Mouse (Mus musculus) megakaryocyte, embryonic 14.5 days (primary cell): ENCODE measurements around the gene Polr2b.

ENCODE experiments used
- FLI1 ChIP-seq: IDR thresholded peaks from 2 replicates; pipeline ENCODE4 v1.6.1; 2012; ENCODE audit warnings: low read length, inconsistent platforms, mixed read lengths
- GATA1 ChIP-seq: IDR thresholded peaks from 3 replicates; pipeline ENCODE4 v1.6.1; 2012; ENCODE audit warnings: mixed read lengths, low read length, inconsistent platforms, borderline replicate concordance

DNA sequence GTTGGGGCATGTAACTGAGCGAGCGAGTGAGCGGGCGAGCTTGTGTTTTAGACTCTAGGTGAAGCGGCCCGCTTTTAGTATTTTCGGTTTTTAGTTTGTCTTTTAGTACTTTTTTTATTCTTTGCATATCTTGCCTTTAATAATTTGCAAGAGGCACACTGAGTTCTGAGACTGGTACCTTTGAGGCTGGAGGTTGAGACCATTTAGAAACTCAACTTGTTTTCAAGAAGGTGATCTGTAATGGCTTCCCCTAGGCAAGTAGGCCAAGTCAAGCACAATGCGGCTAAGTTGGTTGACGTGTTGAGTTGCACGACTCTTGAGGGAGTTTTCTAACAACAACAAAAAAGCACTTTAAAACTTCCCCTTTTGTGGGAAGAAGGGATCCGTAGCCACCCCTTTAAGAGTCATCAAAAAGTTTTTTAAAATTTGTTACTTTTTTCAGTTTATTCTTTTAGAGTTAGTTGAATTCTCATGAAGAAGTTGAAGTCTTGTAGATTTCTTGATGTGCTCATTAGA, 43.0 kb upstream of the Polr2b start:
- TF ChIP-seq GATA1 (no peak), FLI1 (no peak)
